Mouse (Mus musculus) adrenal gland, postnatal 25 days (tissue): ENCODE data around the gene Kdm4c. TPM values are rescaled to one million over a fixed set of nuclear protein-coding genes. Genes with fewer than 3 reads are reported as not detected.
"Not testable (repeated sequence)": the region's sequence is repeated elsewhere in the genome, so short reads cannot be mapped to it uniquely, and the experiment has no call there.

ENCODE experiments used
- DNase-seq: peaks from one replicate; pipeline ENCODE4 v3.0.0; 2021; ENCODE audit warnings: mixed read lengths
- total RNA-seq: library from RNA; stranded (reverse); gene quantifications from 2 replicates; pipeline ENCODE4 v1.2.3, GENCODE M21; 2021

The Kdm4c gene
- total RNA-seq, 1 experiment from 2014 or later = 23.9 TPM

- DNase-seq = no peak
These were observed 70.6 kb downstream of the Kdm4c start for GRCm38 (mm10) chr4:74312858-74313257.

- no peak for DNase-seq
These were observed 73.1 kb downstream of the Kdm4c start for GRCm38 (mm10) chr4:74315388-74315787.

- no peak for DNase-seq
These were observed 77.0 kb downstream of the Kdm4c start for GRCm38 (mm10) chr4:74319313-74319712.

GRCm38 (mm10) chr4:74357479-74357878 is 115.2 kb downstream of the Kdm4c start:
- DNase-seq = no peak

GRCm38 (mm10) chr4:74360274-74360673 is 118.0 kb downstream of the Kdm4c start:
- DNase-seq = no peak

GRCm38 (mm10) chr4:74386583-74386982 is 144.3 kb downstream of the Kdm4c start:
- no peak for DNase-seq

GRCm38 (mm10) chr4:74393162-74393561 is 150.9 kb downstream of the Kdm4c start:
- no peak for DNase-seq

- DNase-seq = no peak
These were observed 154.3 kb downstream of the Kdm4c start for GRCm38 (mm10) chr4:74396562-74396961.

GRCm38 (mm10) chr4:74401617-74402313 is 159.5 kb downstream of the Kdm4c start:
- not testable (repeated sequence) for DNase-seq

GRCm38 (mm10) chr4:74408731-74409130 is 166.4 kb downstream of the Kdm4c start:
- DNase-seq = no peak

- DNase-seq = no peak
These were observed 177.5 kb downstream of the Kdm4c start for GRCm38 (mm10) chr4:74419794-74420193.

Other genes starting within 250 kb of the Kdm4c start
- 0.36 TPM in 1 of 2 replicates, not detected in the other for gene Frmd3, start 229.1 kb upstream of the Kdm4c start, total RNA-seq